Mouse (Mus musculus): ENCODE measurements around the gene C87436. TPM values are rescaled to one million over a fixed set of nuclear protein-coding genes. Genes with fewer than 3 reads are reported as not detected.
"Not testable (repeated sequence)": the region's sequence is repeated elsewhere in the genome, so short reads cannot be mapped to it uniquely, and the experiment has no call there.

C87436 gene
- polyA plus RNA-seq, 1 experiment: not detected

DNA sequence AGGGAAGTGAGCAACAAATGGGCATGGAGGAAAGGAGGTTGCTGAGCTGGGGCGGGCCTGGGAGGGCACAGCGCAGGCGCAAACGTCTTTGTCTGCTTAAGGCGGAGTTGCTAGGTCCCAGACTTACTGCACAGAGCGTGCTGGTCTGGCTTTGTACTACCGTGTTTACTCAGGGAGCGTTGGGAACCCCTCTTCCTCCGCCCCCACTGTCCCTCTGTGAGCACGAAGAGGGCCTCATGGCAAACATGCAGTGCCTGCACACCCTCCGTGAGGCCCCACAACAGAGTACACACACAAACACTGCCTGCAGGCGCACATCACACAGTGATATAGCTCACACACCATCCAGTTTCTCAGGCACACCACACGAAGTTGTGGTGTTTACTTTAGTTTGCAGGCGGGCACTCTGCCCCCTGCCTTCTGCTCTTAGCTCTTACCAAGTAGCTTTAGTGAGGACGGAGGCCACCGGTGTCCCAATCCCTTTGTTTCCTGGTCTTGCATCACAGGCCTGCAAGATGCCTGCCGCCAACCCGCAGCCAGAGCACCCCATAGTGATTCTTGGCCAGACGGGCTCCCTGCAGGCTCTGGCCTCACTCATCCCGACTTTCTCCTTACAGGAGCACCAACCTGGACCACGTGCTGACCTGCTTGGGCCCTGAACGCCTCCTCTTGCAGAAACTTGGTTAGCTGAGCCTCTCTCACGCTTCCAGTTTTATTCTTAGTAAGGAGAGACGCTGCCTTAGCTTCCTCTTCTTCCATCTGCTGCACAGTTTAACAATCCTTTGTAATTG lies 49.4 kb downstream of the C87436 start:
- H3K4me3 ChIP-seq (ENCODE audit: insufficient read depth, low read depth, low read length): 0 out of 2 replicates have a peak overlapping the region, but pooled peaks have one; percentile 19
- peaks cover 12% of the 10 kb centered on the region for H3K4me1 ChIP-seq (ENCODE audit: control insufficient read depth, insufficient read depth, low read length)
- TF ChIP-seq CTCF (IDR thresholded peaks at IDR 0.05; ENCODE audit: insufficient read depth, low read depth, low read length) (no peak), POLR2A (IDR thresholded peaks at IDR 0.05; ENCODE audit: insufficient read depth, low read depth, low read length) (peak; percentile 51; the same call in 1 of the 2 replicates)
- H3K27ac ChIP-seq (ENCODE audit: insufficient read depth, low read depth, low read length): peak overlapping the region; percentile 89
- WGBS: 4% methylated on average over 24 of the region's 24 CpGs

DNA sequence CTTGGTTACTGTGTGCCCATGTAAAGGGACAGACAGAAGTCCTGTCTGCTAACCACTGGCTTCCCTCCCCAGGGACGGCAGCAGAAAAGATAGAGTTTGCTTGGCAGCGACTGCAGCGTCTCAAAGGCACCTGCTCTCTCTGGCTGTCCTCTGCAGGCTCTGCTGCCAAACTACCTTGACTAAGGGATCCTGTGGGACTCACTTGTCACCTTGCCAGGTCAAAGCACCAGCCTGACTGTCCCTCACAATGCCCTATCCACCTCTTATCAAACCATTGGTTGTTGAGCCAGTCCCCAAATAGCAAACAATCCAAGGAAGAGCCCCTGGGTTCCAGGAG lies 49.9 kb downstream of the C87436 start:
- TF ChIP-seq POLR2A (IDR thresholded peaks at IDR 0.05; ENCODE audit: insufficient read depth, low read depth, low read length): no peak
- TF ChIP-seq CTCF (IDR thresholded peaks at IDR 0.05; ENCODE audit: insufficient read depth, low read depth, low read length): no peak
- Histone ChIP-seq H3K4me1 (ENCODE audit: control insufficient read depth, insufficient read depth, low read length) (peaks cover 12% of the 10 kb centered on the region), H3K4me3 (ENCODE audit: insufficient read depth, low read depth, low read length) (no peak overlapping the region), H3K27ac (ENCODE audit: insufficient read depth, low read depth, low read length) (peak overlapping the region; percentile 89; the same call in 1 of the 2 replicates)
- 27% methylated on average over 3 of the region's 3 CpGs for WGBS

DNA sequence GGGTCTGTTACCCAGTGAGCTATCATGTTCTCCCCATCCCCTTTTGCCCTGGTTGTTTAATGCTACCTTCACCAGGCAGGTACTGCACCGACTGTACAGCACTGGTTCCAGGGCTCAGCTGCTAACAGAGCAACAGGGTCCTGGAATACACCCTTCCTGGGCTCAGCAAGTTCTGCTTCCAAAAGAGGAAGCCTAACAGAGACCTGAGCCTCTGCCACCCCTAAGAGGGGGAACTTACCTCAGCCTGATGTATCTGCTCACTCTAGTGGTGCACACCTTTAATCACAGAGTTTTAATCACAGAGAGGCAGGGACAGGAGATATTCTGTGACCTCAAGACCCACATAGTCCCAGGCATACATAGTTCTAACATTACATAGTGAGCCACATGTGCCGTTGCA lies 51.8 kb downstream of the C87436 start:
- Histone ChIP-seq H3K4me1 (ENCODE audit: control insufficient read depth, insufficient read depth, low read length) (peaks cover 12% of the 10 kb centered on the region), H3K4me3 (ENCODE audit: insufficient read depth, low read depth, low read length) (no peak overlapping the region), H3K27ac (ENCODE audit: insufficient read depth, low read depth, low read length) (no peak overlapping the region)
- 92% methylated on average over 2 of the region's 2 CpGs for WGBS
- no peak for TF ChIP-seq CTCF (IDR thresholded peaks at IDR 0.05; ENCODE audit: insufficient read depth, low read depth, low read length)
- no peak for TF ChIP-seq POLR2A (IDR thresholded peaks at IDR 0.05; ENCODE audit: insufficient read depth, low read depth, low read length)

DNA sequence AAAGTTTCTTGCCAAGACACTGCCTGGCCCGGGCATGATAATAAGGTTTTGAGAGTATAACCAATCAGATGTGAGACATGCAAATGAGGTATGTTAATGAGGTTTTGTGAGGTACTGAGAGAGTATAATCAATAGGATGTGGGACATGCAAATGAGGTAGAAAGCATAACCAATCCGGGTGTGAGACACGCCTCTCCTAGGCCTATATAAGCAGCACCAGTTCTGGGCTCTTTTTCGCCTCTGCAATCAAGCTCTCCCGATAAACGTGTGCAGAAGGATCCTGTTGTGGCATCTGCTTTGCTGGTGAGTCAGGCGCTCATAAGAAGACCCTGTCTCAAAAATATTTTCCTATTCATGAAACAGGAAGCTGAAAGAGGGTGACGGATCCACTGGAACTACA lies 52.2 kb downstream of the C87436 start:
- H3K4me3 ChIP-seq (ENCODE audit: insufficient read depth, low read depth, low read length); H3K27ac ChIP-seq (ENCODE audit: insufficient read depth, low read depth, low read length): not testable (repeated sequence)
- H3K4me1 ChIP-seq (ENCODE audit: control insufficient read depth, insufficient read depth, low read length): peaks cover 12% of the 10 kb centered on the region
- WGBS: 81% methylated on average over 8 of the region's 8 CpGs

DNA sequence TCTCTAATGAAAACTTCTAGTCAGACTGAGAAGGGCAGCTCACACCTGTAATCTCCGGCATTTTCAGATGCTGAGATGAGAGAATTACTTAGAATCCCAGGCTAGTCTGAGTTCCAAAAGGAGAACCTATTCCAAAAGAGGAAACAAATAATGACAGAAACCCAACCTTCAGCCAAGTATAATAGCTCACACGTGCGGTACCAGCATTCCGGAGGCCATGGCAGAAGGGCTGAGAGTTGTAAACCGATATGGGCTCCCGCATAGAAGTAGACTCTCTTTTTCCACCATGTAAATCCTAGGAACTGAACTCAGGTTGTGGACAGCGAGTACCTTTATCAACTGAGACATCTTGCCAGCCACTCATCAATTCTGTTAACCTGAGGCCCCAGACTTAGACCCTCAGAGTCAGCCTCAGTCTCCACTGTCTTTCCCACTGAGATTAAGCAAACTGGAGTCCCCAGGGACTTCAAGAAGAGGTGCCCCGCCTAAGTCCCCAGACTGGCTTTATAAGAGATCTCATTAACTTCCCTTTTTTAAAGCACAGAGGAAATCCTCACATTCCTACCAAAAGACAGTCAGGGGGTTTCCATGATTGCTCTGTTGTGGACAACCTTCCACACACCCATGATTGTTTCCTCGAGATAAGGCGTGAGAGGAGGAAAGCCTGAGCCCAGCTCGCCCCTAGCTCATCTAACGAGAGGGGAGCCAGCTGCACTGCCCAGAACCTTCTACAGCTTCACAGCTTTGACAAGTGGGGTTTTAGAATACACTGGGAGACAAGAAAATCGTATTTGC lies 55.5 kb downstream of the C87436 start:
- Histone ChIP-seq H3K27ac (ENCODE audit: insufficient read depth, low read depth, low read length) (no peak overlapping the region), H3K4me1 (ENCODE audit: control insufficient read depth, insufficient read depth, low read length) (no peaks in the 10 kb centered on the region), H3K4me3 (ENCODE audit: insufficient read depth, low read depth, low read length) (no peak overlapping the region)
- no peak for TF ChIP-seq CTCF (IDR thresholded peaks at IDR 0.05; ENCODE audit: insufficient read depth, low read depth, low read length)
- TF ChIP-seq POLR2A (IDR thresholded peaks at IDR 0.05; ENCODE audit: insufficient read depth, low read depth, low read length): no peak
- WGBS: 64% methylated on average over 13 of the region's 13 CpGs

DNA sequence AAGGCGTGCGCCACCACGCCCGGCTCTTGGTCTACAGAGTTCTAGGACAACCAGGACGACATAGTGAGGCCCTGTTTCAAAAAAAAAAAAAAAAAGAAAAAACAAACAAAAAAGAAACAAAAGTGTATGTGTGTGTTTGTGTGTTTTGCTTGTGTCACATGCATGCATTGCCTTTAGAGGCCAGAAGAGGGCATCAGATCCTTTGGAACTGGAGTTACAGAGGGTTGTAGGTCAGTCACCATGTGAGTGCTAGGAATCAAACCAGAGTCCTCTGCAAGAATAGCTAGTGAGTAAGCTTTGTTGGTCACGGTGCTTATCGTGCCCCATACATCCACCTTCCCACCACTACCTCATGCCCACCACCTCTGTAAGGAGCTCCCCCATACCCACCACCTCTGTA lies 56.6 kb downstream of the C87436 start:
- peaks cover 4% of the 10 kb centered on the region; the same call in 1 of the 2 replicates for H3K4me1 ChIP-seq (ENCODE audit: control insufficient read depth, insufficient read depth, low read length)
- H3K27ac ChIP-seq (ENCODE audit: insufficient read depth, low read depth, low read length): no peak overlapping the region
- TF ChIP-seq CTCF (IDR thresholded peaks at IDR 0.05; ENCODE audit: insufficient read depth, low read depth, low read length) (no peak), POLR2A (IDR thresholded peaks at IDR 0.05; ENCODE audit: insufficient read depth, low read depth, low read length) (no peak)
- no peak overlapping the region for H3K4me3 ChIP-seq (ENCODE audit: insufficient read depth, low read depth, low read length)
- 95% methylated on average over 7 of the region's 7 CpGs for WGBS

DNA sequence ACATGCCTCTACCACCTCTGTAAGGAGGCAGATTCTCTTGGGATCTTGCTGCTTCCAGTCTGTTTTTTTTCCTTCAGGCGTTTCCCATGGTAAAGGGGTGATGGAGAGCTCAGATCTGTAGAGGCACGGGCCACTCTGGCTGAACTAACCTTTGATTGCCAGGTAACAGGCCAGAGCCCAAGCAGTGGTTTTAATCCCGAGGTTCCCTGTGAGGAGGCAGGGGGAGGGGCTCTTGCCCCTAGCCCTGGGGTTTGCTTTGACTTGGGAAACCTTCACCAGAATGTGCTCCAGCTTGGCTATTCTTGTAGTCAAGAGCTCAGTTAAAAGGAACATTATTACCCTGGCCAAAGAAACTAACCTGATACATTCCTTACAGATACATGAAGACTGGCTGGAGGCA lies 57.5 kb downstream of the C87436 start:
- TF ChIP-seq CTCF (IDR thresholded peaks at IDR 0.05; ENCODE audit: insufficient read depth, low read depth, low read length) (no peak), POLR2A (IDR thresholded peaks at IDR 0.05; ENCODE audit: insufficient read depth, low read depth, low read length) (no peak)
- Histone ChIP-seq H3K4me3 (ENCODE audit: insufficient read depth, low read depth, low read length) (no peak overlapping the region), H3K4me1 (ENCODE audit: control insufficient read depth, insufficient read depth, low read length) (peaks cover 6% of the 10 kb centered on the region; the same call in 1 of the 2 replicates), H3K27ac (ENCODE audit: insufficient read depth, low read depth, low read length) (no peak overlapping the region)
- WGBS: 68% methylated on average over 3 of the region's 3 CpGs

DNA sequence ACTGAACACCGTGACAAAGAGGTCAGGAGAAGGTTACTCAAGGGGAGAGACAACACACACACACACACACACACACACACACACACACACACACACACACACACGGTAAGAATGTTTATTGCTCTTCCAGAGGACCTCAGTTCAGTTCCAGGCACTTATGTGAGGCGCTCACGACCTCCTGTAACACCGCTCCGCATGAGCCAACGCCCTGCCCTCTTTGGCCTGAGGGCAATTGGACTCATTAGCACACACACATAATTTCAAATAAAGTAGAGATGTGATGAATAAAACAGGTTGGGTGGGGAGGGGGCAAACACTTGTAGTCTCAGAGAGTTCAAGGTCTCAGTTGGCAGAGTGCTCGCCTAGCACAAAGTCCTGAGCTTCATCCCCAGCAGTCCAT lies 58.0 kb downstream of the C87436 start:
- TF ChIP-seq CTCF (IDR thresholded peaks at IDR 0.05; ENCODE audit: insufficient read depth, low read depth, low read length): no peak
- TF ChIP-seq POLR2A (IDR thresholded peaks at IDR 0.05; ENCODE audit: insufficient read depth, low read depth, low read length): no peak

DNA sequence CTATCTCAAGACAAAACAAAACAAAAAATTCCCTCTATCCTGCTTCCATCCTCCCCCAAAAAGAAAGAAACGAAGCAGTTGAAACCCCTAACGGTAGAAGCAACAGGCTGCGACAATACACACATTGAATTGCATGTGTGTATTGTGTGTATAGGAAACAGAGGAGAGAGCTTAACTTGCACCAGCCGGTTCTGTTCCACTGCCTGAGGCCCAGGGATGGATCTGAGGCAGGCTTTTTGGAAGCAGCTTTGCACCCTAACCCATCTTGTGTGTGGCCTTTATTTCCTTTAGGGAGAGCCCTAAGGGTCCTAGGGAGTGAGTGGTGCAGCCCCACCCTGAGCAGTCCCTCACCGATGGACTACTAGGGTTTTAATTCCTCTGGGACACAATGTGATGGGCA lies 58.4 kb downstream of the C87436 start:
- H3K4me1 ChIP-seq (ENCODE audit: control insufficient read depth, insufficient read depth, low read length): peaks cover 6% of the 10 kb centered on the region; the same call in 1 of the 2 replicates
- TF ChIP-seq POLR2A (IDR thresholded peaks at IDR 0.05; ENCODE audit: insufficient read depth, low read depth, low read length): no peak
- TF ChIP-seq CTCF (IDR thresholded peaks at IDR 0.05; ENCODE audit: insufficient read depth, low read depth, low read length): no peak
- H3K4me3 ChIP-seq (ENCODE audit: insufficient read depth, low read depth, low read length): no peak overlapping the region
- WGBS: 72% methylated on average over 5 of the region's 5 CpGs
- peak overlapping the region; percentile 17; the same call in 1 of the 2 replicates for H3K27ac ChIP-seq (ENCODE audit: insufficient read depth, low read depth, low read length)

More for the DNA sequence above, 58.0 kb downstream of the C87436 start:
- H3K27ac ChIP-seq (ENCODE audit: insufficient read depth, low read depth, low read length): no peak overlapping the region
- H3K4me1 ChIP-seq (ENCODE audit: control insufficient read depth, insufficient read depth, low read length): peaks cover 6% of the 10 kb centered on the region; the same call in 1 of the 2 replicates
- WGBS: 89% methylated on average over 8 of the region's 8 CpGs
- H3K4me3 ChIP-seq (ENCODE audit: insufficient read depth, low read depth, low read length): no peak overlapping the region
